Mouse (Mus musculus) T-helper 17 cell (primary cell): Measurements from ENCODE around the gene Nrbf2.

ENCODE experiments used
- in situ Hi-C, 2 experiments: fragments of 300-600 bp; cut with MboI, MseI; formaldehyde crosslinking; loops; 1 replicate in 1 of 2; 2 replicates in 1 of 2; pipeline ENCODE4 v1.15.1; 2025; ENCODE audit warnings: high pct_unique_total_duplicates in 2 of 2

The Nrbf2 gene

DNA sequence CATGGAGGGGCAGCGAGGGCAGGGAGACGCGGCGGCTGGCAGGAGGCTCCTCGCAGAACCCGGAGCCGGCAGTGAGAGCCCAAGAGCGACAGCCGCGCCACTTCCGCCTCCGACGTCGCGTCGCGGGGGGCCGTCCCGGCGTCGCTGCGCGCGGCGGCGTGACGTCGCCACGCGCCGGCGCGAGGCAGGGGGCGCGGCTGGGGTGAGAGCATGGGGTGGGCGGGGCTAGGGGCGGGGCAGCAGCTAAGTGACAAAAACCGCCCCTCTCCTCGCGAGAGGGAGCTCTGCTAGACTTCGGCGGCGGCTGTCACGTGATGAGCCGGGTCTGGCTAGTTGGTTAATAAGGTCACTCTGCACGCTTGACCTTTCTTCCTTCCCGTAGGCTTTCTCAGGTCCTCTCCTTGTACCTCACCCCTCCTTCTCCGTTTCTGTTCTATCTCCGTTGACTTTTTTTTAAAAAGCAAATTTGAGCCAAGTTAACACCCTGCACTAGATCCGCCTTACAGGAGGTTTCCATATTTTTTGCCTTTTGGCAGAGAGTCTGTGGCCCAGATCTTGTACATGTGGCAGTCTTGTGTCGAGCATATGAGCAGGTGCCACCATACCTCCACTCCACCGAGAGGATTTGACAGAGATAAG lies at the start of gene Nrbf2:
Gene Nrbf2 (minus strand): TSS at position 130 of the 639 bp plus-strand sequence.
- in situ Hi-C loops, result no loop called here

DNA sequence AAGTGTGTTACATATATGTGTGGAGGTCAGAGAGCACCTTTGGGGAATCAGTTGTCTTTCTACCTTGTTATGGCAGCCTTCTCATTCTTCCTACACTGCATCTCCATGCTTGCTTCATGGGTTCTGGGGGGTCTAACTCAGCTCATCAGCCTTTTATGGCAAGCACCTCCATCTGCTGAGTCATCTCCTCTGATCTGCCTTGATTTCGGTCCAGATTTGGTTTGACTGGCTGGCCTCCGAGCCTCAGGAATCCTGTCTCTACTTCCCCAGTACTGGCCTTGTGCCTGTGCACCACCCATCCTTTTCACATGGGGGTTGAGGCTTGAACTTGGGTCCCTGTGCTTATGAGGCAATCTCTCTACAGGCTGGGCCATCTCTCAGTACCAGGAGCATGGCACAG lies 45.5 kb upstream of the Nrbf2 start:
- in situ Hi-C loops, result no loop called here

DNA sequence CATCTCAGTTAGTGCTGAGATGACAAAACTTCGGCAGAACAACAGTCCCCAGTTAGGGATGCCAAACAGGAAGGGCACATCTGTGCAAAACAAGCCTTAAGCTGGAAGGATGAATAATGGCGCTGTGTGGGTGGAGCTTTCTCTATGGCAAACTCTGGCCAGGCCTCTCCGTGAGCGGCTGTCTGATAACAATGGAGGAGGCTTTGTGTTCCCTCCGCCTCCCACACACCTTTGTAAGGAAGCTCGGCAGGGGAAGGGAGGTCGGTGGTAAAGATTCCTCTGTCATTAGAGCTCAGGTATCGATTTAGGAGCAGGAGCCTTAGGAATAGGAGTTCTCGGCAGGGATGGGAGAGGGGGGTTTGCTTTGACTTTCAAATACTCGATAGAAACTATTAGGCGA lies 44.6 kb upstream of the Nrbf2 start:
- in situ Hi-C loops, result loop anchor here in 1 of 2 experiments (10.0 kb wide), 1 partner anchor 195 kb away; no protein-coding TSS in a partner anchor

DNA sequence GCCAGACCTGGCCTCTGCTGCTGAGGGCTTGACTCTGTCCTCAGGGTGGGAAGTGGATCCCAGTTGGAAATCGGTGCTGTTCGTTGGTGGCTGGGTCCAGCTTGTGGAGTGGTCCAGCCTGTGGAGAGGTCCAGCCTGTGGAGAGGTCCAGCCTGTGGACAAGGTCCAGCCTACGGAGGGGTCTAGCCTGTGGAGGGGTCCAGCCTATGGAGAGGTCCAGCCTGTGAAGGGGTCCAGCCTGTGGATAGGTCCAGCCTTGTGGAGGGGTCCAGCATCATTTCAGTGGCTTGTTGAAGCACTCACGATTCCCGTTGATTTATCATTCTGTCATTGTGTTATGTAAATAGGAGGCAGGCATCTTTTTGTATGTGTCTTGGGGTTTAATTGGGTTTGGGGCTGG lies 43.1 kb upstream of the Nrbf2 start:
- in situ Hi-C loops, result loop anchor here in 1 of 2 experiments (10.0 kb wide), 1 partner anchor 197 kb away; no protein-coding TSS in a partner anchor

DNA sequence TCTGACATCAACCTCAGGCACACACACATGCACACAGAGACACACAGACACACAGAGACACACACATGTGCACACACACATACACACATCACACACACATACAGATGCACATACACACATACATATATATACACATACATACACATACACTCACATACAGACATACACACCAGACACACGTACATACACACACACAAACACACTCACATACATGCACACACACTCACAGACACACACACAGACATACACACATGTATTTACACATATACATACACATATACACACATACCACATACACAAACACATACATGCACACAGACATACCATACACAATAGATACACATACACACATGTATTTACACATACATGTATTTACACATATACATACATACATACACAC lies 38.9 kb upstream of the Nrbf2 start:
- in situ Hi-C loops, result loop anchor here in 1 of 2 experiments (10.0 kb wide), 1 partner anchor 201 kb away; no protein-coding TSS in a partner anchor

DNA sequence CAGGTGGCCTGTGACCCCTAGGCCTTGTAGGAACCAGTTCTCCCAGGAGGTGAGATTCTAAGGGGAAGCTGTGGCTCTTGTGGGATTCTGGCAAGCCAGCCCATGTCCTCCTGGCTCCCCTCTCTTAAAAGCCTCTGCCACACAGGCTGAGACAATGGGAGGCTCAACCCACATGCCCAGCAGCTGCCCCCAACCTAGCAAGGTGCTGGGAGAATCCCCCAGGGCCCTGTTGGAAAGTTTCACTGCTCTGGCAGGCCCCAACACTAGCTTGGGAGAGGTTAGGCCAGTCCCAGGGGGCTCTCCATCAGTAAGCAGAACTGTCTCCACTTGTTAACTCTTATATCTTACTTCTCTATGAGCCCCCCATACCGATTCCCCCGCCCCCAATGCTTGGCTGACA lies 36.3 kb upstream of the Nrbf2 start:
- in situ Hi-C loops, result loop anchor here in 1 of 2 experiments (10.0 kb wide), 1 partner anchor 203 kb away; no protein-coding TSS in a partner anchor

DNA sequence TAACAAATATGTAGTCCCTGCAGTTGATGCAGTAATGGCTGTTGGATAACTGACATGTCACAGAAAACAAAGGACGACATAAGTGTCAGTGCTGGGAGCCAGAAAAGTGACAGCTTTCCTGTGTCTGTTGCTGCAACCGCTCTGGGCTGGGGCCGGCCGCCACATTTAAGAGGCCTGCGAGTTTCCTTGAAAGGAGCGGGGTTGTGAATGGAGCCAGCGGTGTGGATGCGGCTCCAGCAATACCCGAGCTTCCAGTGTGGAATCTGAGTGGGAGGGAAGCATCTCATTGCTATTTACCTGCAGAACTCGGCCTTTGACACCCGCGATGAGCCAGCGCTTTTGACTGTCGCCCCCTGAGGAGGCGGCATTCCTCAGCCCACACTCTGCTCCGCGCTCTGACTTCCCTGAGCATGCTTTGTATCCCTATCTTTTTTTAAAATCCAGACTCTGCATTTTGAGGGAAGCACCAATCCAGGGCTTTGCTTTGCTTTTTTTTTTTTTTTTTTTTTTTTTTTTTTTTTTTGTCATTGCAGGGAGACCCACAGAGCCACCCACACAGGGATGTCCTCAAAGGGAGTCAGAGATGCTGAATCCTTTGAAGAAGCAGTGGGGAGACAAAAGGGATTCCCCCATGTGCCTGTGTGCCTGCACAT lies 35.2 kb upstream of the Nrbf2 start:
- in situ Hi-C loops, result loop anchor here in 1 of 2 experiments (10.0 kb wide), 1 partner anchor 204 kb away; no protein-coding TSS in a partner anchor

DNA sequence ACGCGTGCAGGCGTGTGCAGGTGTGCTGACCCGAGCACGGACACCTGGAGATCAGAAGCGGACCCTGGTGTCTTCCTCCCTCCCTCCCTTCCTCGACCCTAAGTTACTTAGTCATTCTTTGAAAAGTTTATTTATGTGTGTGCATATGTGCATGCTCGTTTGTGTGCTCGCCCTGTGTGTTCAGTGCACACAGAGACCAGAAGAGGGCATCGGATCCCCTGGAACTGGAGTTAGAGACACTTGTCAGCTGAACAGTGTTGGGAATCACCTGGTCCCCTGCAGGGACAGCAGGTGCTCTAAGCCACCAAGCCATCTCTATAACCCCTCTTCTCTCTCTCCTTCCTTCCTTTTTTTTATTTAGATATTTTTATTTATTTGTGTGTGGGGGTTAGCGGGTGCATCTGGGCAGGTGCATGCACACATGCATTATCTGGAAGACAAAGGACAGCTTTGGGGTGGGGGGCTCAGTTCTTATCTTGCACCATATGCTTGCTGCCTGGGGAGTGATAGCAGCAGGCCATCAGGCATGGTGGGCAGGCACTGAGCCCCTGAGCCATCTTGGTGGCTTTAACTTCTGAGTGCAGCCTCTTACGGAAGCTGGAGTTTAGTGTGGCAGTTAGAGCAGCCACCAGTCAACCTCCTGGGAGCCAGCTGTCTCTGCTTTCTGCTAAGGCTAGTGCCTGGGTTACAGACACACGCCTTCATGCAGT lies 34.1 kb upstream of the Nrbf2 start:
- in situ Hi-C loops, result loop anchor here (5.0 kb wide), 3 partner anchors 208 to 538 kb away; no protein-coding TSS in a partner anchor

DNA sequence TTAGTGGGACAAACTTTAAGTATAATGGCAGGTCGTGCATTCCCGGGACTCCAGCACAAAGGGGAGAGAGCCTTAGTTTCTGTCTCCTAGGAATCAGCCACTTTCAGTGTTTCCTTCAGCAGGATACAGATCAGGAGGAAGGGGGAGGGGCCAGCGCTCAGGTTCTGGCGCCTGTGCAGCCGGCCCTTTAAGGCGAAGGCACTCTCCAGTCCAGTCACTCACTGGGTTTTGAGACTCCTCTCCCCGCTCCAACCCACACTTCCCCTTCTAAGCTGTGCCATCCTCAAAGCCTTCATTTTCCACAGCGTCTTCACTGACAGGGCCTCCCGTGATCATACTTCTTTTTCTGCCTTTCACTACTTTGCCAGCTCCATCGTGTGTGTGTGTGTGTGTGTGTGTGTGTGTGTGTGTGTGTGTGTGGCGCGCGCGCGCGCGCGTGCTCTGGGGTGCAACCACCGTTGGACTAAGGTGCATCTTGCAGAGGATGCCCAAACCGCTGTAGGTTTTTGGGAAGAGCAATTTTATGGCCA lies 32.9 kb upstream of the Nrbf2 start:
- in situ Hi-C loops, result loop anchor here (5.0 kb wide), 3 partner anchors 209 to 539 kb away; no protein-coding TSS in a partner anchor

DNA sequence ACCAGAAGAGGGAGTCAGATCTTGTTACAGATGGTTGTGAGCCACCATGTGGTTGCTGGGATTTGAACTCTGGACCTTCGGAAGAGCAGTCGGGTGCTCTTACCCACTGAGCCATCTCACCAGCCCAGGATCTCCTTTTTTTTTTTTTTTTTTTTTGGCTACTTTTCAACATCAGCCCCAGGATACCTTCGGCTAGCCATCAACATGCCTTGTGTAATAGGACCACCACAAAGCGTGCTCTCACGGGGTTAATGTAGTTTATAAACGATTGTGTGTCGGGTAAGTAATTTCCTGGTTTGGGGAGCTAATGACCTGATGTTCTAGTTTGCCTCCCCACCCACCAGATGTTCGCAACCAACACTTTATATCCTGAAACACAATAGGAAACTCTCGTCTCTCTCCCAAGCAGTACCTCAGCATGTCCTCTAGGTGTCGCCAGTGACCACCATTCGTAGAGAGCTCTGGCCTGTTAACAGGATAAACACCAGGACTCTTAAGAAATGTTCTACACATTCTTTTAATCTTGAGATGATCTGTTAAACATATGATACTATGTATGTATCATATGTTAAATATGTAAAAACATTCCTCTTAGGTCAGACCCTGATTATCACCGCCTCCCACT lies 29.8 kb upstream of the Nrbf2 start:
- in situ Hi-C loops, result loop anchor here (5.0 kb wide), 3 partner anchors 212 to 542 kb away; no protein-coding TSS in a partner anchor

DNA sequence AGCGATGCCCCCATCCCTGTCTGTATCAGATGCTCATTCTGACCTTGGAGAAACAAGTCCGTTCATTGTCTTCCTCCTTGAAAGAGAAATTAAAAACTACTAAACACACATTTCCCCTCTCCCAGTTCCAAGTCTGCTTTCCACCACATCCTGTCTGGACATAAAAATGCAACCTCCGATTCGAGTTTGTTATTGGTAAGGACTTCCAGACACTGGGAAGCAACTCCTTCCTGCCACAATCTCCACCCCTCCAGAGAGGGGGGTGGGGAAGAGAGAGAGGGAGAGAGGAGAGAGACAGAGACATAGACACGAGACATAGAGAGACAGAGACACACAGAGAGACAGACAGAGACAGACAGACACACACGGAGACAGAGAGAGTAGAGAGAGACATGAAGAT lies 27.4 kb upstream of the Nrbf2 start:
- in situ Hi-C loops, result no loop called here

DNA sequence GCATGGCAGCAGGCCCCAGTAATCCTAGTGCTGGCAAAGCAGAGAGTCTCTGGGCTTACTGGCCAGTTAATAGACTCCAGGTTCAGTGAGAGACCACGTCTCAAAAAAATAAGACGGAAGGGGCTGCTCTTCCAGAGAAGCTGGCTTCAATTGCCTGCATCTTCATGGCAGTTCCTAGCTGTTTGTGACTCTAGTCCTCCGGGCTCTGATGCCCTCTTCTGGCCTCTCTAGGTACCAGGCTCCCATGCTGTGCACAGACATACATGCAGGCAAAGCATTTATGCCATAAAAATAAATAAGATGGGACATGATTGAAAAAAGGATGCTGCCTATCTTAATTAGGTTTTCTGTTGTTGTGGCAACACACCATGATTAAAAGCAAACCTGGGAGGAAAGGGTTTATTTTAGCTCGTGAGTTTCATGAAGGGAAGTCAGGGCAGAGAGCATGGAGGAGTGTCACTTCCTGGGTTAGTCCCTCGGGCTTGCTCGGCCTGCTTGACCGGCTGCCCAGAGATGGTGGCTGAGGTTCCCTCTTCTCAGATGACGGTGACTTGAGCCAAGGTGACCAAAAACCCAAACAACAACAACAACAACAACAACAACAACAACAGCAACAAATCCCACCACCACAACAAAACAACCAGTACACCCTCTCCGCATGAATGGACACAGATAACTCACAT lies 26.3 kb upstream of the Nrbf2 start:
- in situ Hi-C loops, result no loop called here

DNA sequence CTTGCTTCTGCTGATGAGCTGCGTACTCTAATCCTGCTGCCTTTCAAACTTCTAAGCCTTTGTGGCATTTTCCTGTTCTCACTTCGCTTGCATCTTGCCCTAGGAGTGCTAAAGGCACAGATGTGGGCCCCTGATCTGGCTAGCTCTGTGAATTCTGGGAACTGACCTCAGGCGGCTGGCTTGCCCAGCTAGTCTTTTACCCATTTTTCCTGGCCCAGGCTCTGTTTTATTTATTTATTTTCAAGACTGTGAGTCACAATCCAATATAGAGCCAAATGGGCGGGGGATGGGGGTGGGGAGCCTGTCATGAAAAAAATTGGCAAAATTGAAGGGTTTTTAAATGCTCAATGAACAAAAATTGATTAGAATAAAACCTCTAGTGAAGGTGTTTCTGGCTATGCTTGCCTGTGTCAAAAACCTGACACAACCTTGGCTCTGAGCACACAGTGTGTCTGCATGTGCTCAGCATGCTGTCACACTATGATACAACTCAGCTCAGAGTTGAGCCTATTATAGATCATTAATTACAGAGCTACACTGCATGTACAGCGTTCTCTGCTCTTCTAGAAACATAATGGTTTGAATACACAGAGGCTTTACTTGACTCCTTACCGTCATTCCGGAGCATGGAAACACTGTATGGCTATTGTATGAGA lies 24.5 kb upstream of the Nrbf2 start:
- in situ Hi-C loops, result loop anchor here in 1 of 2 experiments (5.0 kb wide), 1 partner anchor 62 kb away; no protein-coding TSS in a partner anchor

DNA sequence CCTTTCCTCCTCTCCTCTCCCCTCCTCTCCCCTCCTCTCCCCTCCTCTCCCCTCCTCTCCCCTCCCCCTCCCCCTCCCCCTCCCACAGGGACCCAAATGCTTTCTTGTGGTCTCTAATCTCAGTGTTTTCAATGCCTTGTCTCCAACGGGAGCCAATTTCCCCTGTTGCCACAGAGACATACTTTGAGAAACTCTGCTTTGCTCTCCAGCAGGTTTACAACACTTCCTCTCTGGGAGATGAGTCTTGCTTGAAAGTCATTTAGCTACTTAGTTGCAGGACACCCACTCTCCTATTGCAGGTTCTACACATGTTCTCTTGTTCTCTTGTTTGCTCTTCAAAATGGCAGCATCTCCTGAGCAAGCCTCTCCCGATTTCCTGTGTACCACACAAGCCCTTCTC lies 17.2 kb upstream of the Nrbf2 start:
- in situ Hi-C loops, result no loop called here

DNA sequence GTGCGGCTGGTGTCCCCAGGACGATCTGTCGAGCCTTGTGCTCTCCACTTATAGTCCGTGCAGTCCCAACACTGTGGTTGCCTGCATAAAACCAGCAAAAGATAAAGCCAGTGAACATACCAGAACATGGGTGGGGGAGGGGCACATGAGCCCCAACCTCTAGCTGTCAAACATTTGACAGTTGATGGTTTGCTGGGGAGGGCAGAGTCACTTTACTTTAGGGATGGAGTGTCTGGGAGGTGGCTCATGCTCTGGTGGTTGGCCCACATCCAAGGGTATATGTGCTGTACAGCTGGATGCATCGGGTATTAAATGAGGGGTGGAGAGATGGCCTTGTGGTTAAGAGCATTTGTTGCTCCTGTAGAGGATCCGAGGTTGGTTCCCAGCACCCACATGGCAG lies 15.9 kb upstream of the Nrbf2 start:
- in situ Hi-C loops, result no loop called here

DNA sequence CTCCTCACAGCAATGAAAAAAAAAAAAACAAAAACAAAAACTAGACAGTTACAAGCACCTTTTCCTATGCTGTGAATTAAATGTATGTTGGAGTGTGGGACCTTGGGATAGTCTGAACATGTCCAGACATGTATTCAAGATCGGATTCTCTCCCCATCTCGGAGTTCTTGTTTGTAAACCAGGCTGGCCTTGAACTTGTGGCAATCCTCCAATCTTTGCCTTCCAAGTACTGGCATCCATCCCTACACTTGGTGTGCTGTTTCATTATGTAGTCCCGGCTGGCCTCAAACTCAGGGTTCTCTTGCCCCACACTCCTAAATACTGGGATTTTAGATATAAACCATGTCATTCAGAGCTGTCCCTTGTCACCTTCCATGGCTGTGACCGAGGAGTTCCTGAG lies 14.2 kb upstream of the Nrbf2 start:
- in situ Hi-C loops, result no loop called here

DNA sequence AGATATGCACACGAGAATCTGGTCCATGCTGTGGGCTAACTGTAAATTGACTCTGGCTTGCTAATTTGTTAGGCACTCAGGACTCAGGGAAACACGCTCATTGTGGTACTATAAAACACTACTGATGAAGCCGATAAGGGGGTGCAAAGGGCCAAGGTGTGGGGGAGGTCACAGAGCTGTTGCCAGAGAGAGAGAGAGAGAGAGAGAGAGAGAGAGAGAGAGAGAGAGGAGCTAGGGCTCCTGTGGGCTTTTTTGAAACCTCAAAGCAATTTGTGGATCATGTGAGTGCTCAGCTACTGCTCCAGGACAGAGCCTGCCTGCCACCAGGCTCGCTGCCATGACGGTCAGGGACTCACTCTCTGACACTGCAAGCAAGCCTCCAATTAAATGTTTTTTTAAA lies 13.8 kb upstream of the Nrbf2 start:
- in situ Hi-C loops, result no loop called here

DNA sequence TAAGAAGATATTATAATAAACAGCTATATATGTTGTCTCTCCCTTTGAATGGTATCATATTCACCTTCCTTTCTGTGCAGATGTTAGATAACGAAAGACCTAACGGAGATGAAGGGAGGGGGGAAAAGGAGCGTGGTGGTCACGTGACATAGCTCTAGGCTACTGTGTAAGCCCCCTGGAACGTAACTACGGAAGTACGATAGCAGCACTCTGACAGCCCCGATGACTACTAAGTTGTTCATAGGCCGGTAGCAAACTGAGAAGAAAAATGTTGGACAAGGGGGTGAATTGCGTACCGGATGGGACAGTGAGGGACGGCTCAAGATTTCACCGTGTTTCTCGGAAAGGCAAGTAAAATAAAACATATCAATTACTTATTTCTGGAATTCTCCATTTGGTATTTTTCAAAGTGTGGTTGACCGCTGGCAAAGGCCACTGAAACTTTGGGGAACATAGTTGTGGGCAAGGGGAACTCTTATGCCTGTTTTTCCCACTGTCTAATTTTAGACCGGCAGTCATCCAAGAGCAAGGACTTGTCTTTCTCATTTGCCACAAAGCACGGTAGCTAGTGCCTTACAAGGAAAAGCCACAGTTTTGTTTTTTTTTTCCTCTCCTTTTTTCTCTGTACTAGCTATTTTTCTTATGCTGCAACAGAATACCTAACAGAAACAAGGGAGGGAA lies 12.2 kb upstream of the Nrbf2 start:
- in situ Hi-C loops, result no loop called here

DNA sequence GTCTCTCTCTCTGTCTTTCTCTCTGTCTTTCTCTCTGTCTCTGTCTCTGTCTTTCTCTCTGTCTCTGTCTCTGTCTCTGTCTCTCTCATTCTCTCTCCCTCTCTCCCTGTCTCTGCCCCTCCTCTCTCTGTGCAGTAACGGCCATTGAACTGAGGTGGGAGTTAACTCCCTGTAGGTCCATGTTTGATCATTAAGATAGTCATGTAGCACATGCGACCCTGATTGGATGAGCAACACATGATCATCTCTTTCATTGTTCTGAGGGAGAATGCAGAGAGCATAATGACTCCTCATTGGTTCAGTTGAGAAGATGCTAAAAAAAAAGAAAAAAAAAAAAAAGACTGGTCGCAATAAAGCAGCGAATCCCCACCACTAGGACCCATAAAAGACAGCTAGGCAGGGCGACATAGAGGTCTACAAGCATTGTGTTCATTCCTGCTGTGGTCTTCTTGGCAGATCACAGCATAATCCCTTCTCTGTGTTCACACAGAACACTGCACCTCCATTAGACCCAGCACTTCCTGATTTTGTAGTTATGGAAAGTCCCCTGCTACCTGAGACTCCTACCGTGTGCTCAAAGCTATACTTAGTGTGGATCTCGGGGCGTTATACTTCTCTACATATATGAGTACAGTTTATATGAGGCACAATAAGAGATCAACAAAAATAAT lies 11.5 kb upstream of the Nrbf2 start:
- in situ Hi-C loops, result no loop called here
